Mouse (Mus musculus): ENCODE data around the gene Gkn3.

Gene Gkn3

GRCm38 (mm10) chr6:87388877-87389276 lies at the start of gene Gkn3:
Gkn3 (minus strand) TSS chr6:87388935.
- no peak for DNase-seq (ENCODE audit: low spot score)

- no peak for DNase-seq (ENCODE audit: low spot score)
Measured at GRCm38 (mm10) chr6:87436745-87437144, 48.0 kb upstream of the Gkn3 start.

- no peak for DNase-seq (ENCODE audit: low spot score)
Measured at GRCm38 (mm10) chr6:87435791-87436190, 47.1 kb upstream of the Gkn3 start.

- no peak for DNase-seq (ENCODE audit: low spot score)
Measured at GRCm38 (mm10) chr6:87428487-87429044, 39.8 kb upstream of the Gkn3 start, which contains the start of gene Bmp10. Bmp10 (plus strand) TSS chr6:87428994.

GRCm38 (mm10) chr6:87427616-87428015 lies 38.9 kb upstream of the Gkn3 start:
- DNase-seq (ENCODE audit: low spot score): no peak

GRCm38 (mm10) chr6:87426954-87427353 lies 38.2 kb upstream of the Gkn3 start:
- DNase-seq (ENCODE audit: low spot score): no peak

GRCm38 (mm10) chr6:87424037-87424816 lies 35.5 kb upstream of the Gkn3 start:
- no peak for DNase-seq (ENCODE audit: low spot score)

- no peak for DNase-seq (ENCODE audit: low spot score)
Measured at GRCm38 (mm10) chr6:87422304-87422703, 33.6 kb upstream of the Gkn3 start.

GRCm38 (mm10) chr6:87412011-87412410 lies 23.3 kb upstream of the Gkn3 start:
- no peak for DNase-seq (ENCODE audit: low spot score)

GRCm38 (mm10) chr6:87401456-87401855 lies 12.7 kb upstream of the Gkn3 start:
- no peak for DNase-seq (ENCODE audit: low spot score)

- no peak for DNase-seq (ENCODE audit: low spot score)
Measured at GRCm38 (mm10) chr6:87399886-87400566, 11.3 kb upstream of the Gkn3 start.

- DNase-seq (ENCODE audit: low spot score): peak; percentile 66
Measured at GRCm38 (mm10) chr6:87399137-87399536, 10.4 kb upstream of the Gkn3 start.

- no peak for DNase-seq (ENCODE audit: low spot score)
Measured at GRCm38 (mm10) chr6:87394783-87395182, 6.0 kb upstream of the Gkn3 start.

- no peak for DNase-seq (ENCODE audit: low spot score)
Measured at GRCm38 (mm10) chr6:87393466-87394205, 4.9 kb upstream of the Gkn3 start.

GRCm38 (mm10) chr6:87389455-87389989 lies 787 bp upstream of the Gkn3 start:
- no peak for DNase-seq (ENCODE audit: low spot score)

- DNase-seq (ENCODE audit: low spot score): no peak
Measured at GRCm38 (mm10) chr6:87386681-87387080, 2.1 kb downstream of the Gkn3 start.

GRCm38 (mm10) chr6:87386203-87386602 lies 2.5 kb downstream of the Gkn3 start:
- DNase-seq (ENCODE audit: low spot score): peak; percentile 34

- DNase-seq (ENCODE audit: low spot score): no peak
Measured at GRCm38 (mm10) chr6:87384761-87385160, 4.0 kb downstream of the Gkn3 start.

GRCm38 (mm10) chr6:87383926-87384691 lies 4.6 kb downstream of the Gkn3 start:
- no peak for DNase-seq (ENCODE audit: low spot score)

GRCm38 (mm10) chr6:87373057-87373456 lies 15.7 kb downstream of the Gkn3 start, which contains the start of gene Gkn2:
Gkn2 (plus strand) TSS chr6:87373357.
- DNase-seq (ENCODE audit: low spot score): no peak

- no peak for DNase-seq (ENCODE audit: low spot score)
Measured at GRCm38 (mm10) chr6:87369223-87369622, 19.5 kb downstream of the Gkn3 start.
